Mouse (Mus musculus) R1 (cell line): ENCODE data around the gene Cdsn.

ENCODE experiments used
- DNase-seq: peaks from one replicate; pipeline ENCODE4 v3.0.0-alpha.2; 2018; ENCODE audit warnings: low read depth, low spot score

Gene Cdsn

GRCm38 (mm10) chr17:35551881-35552414 lies at the start of gene Cdsn:
Gene Cdsn, plus strand, starts transcription at chr17:35552128.
- DNase-seq = no peak

- peak; percentile 85 for DNase-seq
Measured at GRCm38 (mm10) chr17:35502226-35502625, 49.7 kb upstream of the Cdsn start.

- peak; percentile 80 for DNase-seq
Measured at GRCm38 (mm10) chr17:35502762-35503161, 49.2 kb upstream of the Cdsn start.

- peak; percentile 99 for DNase-seq
Measured at GRCm38 (mm10) chr17:35503849-35504248, 48.1 kb upstream of the Cdsn start.

GRCm38 (mm10) chr17:35504628-35505481 lies 47.1 kb upstream of the Cdsn start:
- peak; percentile 99 for DNase-seq

GRCm38 (mm10) chr17:35505776-35506175 lies 46.2 kb upstream of the Cdsn start, which contains the start of gene Pou5f1:
Gene Pou5f1, plus strand, starts transcription at chr17:35506018.
- peak; percentile 96 for DNase-seq

GRCm38 (mm10) chr17:35506881-35507280 lies 45.0 kb upstream of the Cdsn start:
- peak; percentile 67 for DNase-seq

- DNase-seq = peak; percentile 76
Measured at GRCm38 (mm10) chr17:35507556-35508260, 44.2 kb upstream of the Cdsn start.

- DNase-seq = peak; percentile 63
Measured at GRCm38 (mm10) chr17:35508279-35508678, 43.6 kb upstream of the Cdsn start.

- DNase-seq = peak; percentile 99
Measured at GRCm38 (mm10) chr17:35509284-35509683, 42.6 kb upstream of the Cdsn start.

- peak; percentile 78 for DNase-seq
Measured at GRCm38 (mm10) chr17:35512916-35513626, 38.9 kb upstream of the Cdsn start.

- peak; percentile 91 for DNase-seq
Measured at GRCm38 (mm10) chr17:35513886-35514285, 38.0 kb upstream of the Cdsn start.

- DNase-seq = peak; percentile 62
Measured at GRCm38 (mm10) chr17:35514756-35515155, 37.2 kb upstream of the Cdsn start.

- peak; percentile 80 for DNase-seq
Measured at GRCm38 (mm10) chr17:35515911-35516640, 35.9 kb upstream of the Cdsn start.

- peak; percentile 99 for DNase-seq
Measured at GRCm38 (mm10) chr17:35516652-35517500, 35.1 kb upstream of the Cdsn start, which contains the start of the genes Tcf19 and Cchcr1. Gene Tcf19, minus strand, starts transcription at chr17:35516824. Gene Cchcr1, plus strand, starts transcription at chr17:35517100.

- peak; percentile 58 for DNase-seq
Measured at GRCm38 (mm10) chr17:35517526-35517925, 34.4 kb upstream of the Cdsn start.

- no peak for DNase-seq
Measured at GRCm38 (mm10) chr17:35524354-35524753, 27.6 kb upstream of the Cdsn start.

- DNase-seq = no peak
Measured at GRCm38 (mm10) chr17:35526644-35527043, 25.3 kb upstream of the Cdsn start.

GRCm38 (mm10) chr17:35532360-35532759 lies 19.6 kb upstream of the Cdsn start:
- DNase-seq = peak; percentile 73

GRCm38 (mm10) chr17:35532901-35533300 lies 19.0 kb upstream of the Cdsn start, which contains the start of gene Psors1c2:
Gene Psors1c2, plus strand, starts transcription at chr17:35533201.
- no peak for DNase-seq
